Mouse (Mus musculus): ENCODE results near the gene Ribc2.

DNA sequence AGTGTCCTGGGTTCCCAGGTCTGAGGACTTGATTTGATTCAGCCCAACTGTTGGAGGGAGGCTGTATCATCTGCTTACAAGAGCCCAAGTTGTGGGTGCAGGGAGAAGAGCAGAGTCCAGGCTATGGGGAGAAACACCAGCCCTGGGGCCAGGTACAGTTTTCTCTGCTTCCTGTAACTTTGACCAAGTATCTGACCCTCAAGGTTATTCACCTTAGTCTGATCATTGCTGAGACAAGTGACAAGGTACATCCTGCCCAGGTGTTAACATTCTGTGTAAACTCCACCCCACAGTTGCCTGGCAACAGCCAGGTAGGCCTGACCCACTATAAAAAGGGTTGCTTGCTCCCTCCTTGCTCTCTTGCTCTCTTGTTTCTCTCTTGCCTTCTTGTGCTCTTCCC lies 29.5 kb downstream of the Ribc2 start:
- no peak for TF ChIP-seq CTCF (IDR thresholded peaks at IDR 0.05; ENCODE audit: low read depth)
- no peak for TF ChIP-seq EP300 (IDR thresholded peaks at IDR 0.05; ENCODE audit: low read depth)

Data from liver, postnatal 0 days (tissue).